Mouse (Mus musculus) splenic B cell, adult 2 months (primary cell): ENCODE measurements around the gene Wbp1l.
"Not testable (repeated sequence)": the region's sequence is repeated elsewhere in the genome, so short reads cannot be mapped to it uniquely, and the experiment has no call there.

Experiments used
- DNase-seq: peaks from one replicate; pipeline ENCODE4 v3.0.0-alpha.2; 2011; ENCODE audit warnings: low read depth, low spot score
- H3K27me3 ChIP-seq: 2 replicates; pipeline ENCODE4 v1.6.1; 2012; ENCODE audit warnings: mild to moderate bottlenecking, low read length, moderate library complexity, mixed read lengths; ENCODE audit not compliant: control insufficient read depth, poor library complexity, insufficient read depth, severe bottlenecking
- H3K36me3 ChIP-seq: 2 replicates; pipeline ENCODE4 v1.6.1; 2012; ENCODE audit warnings: mild to moderate bottlenecking, low read length, moderate library complexity, mixed read lengths; ENCODE audit not compliant: control insufficient read depth, poor library complexity, insufficient read depth, severe bottlenecking

Wbp1l gene

DNA sequence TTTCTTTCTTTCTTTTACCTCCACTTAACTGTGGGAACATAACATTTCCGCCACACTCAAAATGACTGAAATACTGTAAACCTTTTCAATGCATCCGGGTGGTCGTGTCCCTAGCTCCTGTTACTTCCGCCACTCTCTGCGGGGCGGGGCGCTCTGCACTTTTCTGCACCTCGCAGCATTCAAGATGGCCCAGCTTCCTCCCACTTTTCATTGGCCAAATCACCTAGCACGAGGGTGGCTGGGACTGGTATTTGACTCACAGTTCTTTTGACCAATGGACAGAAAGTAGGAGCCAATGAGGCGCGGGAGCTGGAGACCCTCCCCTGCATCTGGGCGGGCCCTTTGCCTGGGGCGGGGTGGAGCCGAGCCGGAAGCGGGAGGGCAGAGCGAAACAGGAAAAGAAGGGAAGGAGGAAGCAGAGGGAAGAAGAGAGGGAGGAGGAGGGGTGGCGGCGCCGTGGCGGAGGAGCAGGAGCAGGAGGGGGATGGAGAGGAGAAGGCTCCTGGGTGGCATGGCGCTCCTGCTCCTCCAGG, at the start of gene Wbp1l:
TSS of gene Wbp1l (plus strand) at position 365 of the 533 bp plus-strand sequence.
- H3K36me3 ChIP-seq: no peaks in the 10 kb centered on the region
- peak; percentile 99 for DNase-seq
- H3K27me3 ChIP-seq: no peaks in the 10 kb centered on the region

GRCm38 (mm10) chr19:46550385-46550784, 48.5 kb upstream of the Wbp1l start:
- Histone ChIP-seq H3K27me3 (no peaks in the 10 kb centered on the region), H3K36me3 (peaks cover 2% of the 10 kb centered on the region; the same call in 1 of the 2 replicates)
- no peak for DNase-seq

- peaks cover 2% of the 10 kb centered on the region; the same call in 1 of the 2 replicates for H3K36me3 ChIP-seq
- no peak for DNase-seq
These were observed 46.4 kb upstream of the Wbp1l start for GRCm38 (mm10) chr19:46552496-46552895.

DNA sequence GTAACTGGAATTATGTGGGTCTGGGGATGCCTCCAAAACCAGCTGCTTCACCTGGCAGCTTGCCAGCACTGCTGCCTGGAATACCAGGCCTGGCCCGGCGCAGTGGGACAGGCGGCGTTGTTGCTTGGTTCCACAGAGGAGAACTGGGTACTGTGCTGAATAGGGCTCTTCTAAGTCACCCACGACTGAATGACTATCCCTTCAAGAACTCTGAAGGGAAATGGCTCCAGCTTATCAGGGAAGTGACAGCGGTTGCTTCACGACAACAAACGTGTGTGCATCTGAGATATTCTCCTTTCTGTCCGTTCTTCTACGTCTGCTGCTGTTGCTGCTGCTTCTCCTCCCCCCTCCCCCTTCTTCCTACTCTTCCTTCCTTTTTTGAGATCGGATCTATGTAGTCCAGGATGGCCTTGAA, 45.3 kb upstream of the Wbp1l start:
- peaks cover 2% of the 10 kb centered on the region; the same call in 1 of the 2 replicates for H3K36me3 ChIP-seq
- DNase-seq: no peak
- H3K27me3 ChIP-seq: no peaks in the 10 kb centered on the region

More at GRCm38 (mm10) chr19:46552496-46552895, 46.4 kb upstream of the Wbp1l start:
- no peaks in the 10 kb centered on the region for H3K27me3 ChIP-seq

GRCm38 (mm10) chr19:46558009-46558408, 40.9 kb upstream of the Wbp1l start:
- Histone ChIP-seq H3K27me3 (no peaks in the 10 kb centered on the region), H3K36me3 (no peaks in the 10 kb centered on the region)
- DNase-seq: no peak

DNA sequence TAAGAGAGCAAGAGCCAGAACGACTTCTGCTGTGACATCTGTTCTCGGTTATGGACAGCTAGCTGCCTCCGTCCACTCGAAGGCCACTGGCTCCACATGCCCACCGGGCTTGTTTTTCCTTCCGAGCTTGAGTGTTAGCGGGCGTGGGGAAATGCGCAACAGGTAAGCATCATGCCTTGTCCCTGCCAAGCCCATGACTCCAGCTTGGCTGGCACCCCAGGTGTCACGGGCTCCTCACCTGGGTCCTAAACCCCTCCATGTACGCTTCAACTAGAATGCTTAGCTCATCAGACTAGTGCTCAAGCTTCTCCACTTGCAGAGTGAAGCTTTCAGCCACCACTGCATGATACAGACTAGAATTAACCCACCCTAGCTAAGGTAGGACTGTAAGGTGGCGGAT, 40.3 kb upstream of the Wbp1l start:
- DNase-seq: no peak
- H3K36me3 ChIP-seq: no peaks in the 10 kb centered on the region
- no peaks in the 10 kb centered on the region for H3K27me3 ChIP-seq

GRCm38 (mm10) chr19:46562132-46562531, 36.8 kb upstream of the Wbp1l start:
- no peaks in the 10 kb centered on the region for H3K36me3 ChIP-seq
- DNase-seq: peak; percentile 76
- H3K27me3 ChIP-seq: no peaks in the 10 kb centered on the region

DNA sequence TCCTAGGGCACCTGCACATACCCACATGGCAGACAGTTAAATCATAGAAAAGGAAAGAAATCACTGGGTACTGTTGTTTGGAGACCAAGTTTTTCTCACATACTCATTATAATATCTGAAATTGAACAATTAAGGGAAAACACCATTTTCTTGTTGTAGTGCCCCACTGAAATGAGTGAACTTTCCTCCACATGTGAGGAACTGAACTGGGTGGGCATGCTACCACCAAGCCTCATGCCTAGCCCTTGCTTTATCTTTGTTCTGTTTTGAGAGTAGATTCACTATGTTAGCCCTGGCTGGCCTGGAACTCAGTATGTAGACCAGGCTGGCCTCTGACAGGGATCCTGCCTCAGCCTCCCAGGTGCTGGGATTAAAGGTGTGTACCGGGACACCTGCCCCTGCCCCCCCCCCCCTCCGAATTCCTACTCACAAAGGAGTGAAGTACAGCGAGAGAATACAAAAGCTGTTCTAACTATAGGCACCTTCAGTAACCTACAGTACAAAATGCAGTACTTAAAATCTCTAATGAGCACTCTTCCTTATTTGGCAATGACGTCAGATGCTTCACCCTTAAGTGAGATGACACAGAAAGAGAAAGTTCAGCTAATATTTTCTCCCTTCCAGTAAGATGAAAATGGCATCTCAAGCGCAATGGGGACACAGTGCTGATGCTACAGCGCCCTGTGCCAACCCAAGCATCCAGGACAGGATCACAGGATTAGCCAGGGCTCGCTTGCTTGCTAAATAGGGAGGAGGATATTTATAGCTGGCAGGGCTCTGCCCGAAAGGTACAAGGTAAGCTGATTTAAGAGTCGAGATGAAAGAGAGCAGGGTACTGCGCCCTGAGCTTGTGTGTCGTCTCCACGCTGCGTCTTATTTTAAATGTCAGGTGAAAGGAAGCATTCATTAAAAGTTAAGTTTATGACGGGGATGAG, 36.0 kb upstream of the Wbp1l start:
- H3K27me3 ChIP-seq: no peaks in the 10 kb centered on the region
- DNase-seq: peak; percentile 13
- no peaks in the 10 kb centered on the region for H3K36me3 ChIP-seq

DNA sequence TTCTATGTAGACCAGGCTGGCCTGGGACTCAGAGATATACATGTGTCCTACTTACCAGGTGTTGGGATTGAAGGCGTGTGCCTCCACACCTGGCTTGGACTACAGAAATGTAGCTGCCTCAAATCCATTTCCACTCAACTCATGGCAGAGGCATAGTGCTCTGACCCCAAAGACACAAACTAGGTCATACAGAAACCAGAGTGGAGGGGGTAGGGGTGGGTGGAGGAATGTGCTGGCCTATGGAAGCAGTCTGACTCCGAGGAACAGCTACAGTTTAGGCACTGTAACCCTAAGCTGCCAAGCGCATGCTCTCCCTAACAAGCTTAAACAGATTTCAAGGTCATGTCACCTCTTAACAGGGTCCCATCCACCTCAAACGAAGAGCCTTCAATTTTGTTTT, 35.3 kb upstream of the Wbp1l start:
- Histone ChIP-seq H3K27me3 (no peaks in the 10 kb centered on the region), H3K36me3 (no peaks in the 10 kb centered on the region)
- no peak for DNase-seq

DNA sequence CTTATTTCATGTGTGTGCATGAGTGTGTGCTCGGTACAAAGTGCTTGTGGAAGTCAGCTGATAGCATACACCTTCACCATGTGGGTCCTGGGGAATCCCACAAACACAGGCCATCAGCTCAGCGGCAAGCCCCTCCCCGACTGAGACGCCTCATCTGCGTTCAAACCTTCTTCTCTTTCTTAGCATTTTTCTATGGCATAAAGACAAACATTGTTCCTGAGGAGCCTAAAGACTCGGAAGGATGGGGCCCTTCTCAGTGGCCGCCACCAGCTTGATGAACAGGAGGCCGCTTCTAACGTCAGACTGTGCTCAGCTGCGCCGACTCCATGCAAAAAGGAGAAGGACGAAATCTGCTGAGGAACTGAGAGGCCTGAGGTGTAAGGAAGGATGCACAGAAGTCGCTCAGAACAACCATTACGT, 34.8 kb upstream of the Wbp1l start:
- H3K36me3 ChIP-seq: no peaks in the 10 kb centered on the region
- peak; percentile 55 for DNase-seq
- no peaks in the 10 kb centered on the region for H3K27me3 ChIP-seq

GRCm38 (mm10) chr19:46571211-46571877, 27.5 kb upstream of the Wbp1l start:
- not testable (repeated sequence) for H3K36me3 ChIP-seq, DNase-seq, H3K27me3 ChIP-seq

DNA sequence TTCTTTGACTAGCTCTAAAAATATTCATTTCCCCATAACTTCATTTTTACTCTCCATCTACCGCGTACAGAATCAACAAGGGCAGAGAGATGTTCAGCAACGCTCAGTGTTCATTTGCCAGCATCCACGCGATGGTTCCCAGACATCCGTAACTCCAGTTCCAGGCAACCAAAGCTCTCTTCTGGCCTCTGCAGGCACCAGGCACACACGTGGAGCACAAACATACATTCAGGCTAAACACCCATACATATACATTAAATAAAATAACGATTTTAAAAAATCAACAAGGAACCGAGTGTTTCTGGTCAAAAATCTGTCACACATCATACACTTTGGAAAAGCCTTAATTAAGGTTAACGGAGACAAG, 27.0 kb upstream of the Wbp1l start:
- no peak for DNase-seq
- Histone ChIP-seq H3K36me3 (no peaks in the 10 kb centered on the region; the same call in 1 of the 2 replicates), H3K27me3 (no peaks in the 10 kb centered on the region)

- no peaks in the 10 kb centered on the region for H3K27me3 ChIP-seq
- DNase-seq: no peak
- no peaks in the 10 kb centered on the region; the same call in 1 of the 2 replicates for H3K36me3 ChIP-seq
These were observed 26.3 kb upstream of the Wbp1l start for GRCm38 (mm10) chr19:46572548-46572947.

- H3K36me3 ChIP-seq: no peaks in the 10 kb centered on the region; the same call in 1 of the 2 replicates
- DNase-seq: peak; percentile 98
- H3K27me3 ChIP-seq: no peaks in the 10 kb centered on the region
These were observed 25.6 kb upstream of the Wbp1l start, which contains the start of the genes Arl3 and Sfxn2 for GRCm38 (mm10) chr19:46572951-46573937. Gene Arl3 (minus strand): TSS chr19:46573198. Gene Sfxn2 (plus strand): TSS chr19:46573365.
